Mouse (Mus musculus): ENCODE results near the gene Naa11.

DNA sequence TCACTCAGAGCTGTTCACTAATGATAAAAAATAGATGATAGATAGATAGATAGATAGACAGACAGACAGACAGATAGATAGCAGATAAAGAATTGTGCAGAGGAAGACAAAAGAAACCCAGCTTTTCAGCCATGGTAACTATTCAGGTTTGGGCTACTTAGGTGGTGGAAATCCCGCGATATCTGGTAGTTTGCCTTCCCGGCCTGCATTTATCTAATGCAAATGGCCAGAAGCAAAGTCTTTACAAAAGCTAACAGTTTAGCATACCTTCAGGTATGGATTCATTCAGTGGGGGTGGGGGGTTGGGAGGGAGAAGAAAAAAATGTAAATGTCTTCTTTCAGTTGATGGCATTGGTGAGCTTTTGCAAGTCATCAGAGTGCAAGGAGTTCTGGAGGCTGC, 48.0 kb downstream of the Naa11 start:
- TF ChIP-seq POLR2A (IDR thresholded peaks at IDR 0.05; ENCODE audit: insufficient read length, low read depth): no peak
- TF ChIP-seq MYOD1 (IDR thresholded peaks at IDR 0.05; ENCODE audit: control insufficient read depth in 1 of 3, insufficient read length in 2 of 3, low read depth in 2 of 3): no peak
- no peak for TF ChIP-seq TCF12 (IDR thresholded peaks at IDR 0.05; ENCODE audit: insufficient read depth, poor library complexity, severe bottlenecking)
- no peak for TF ChIP-seq USF1 (IDR thresholded peaks at IDR 0.05; ENCODE audit: low read depth)
- TF ChIP-seq MAX (IDR thresholded peaks at IDR 0.05; ENCODE audit: low read depth): no peak
- TF ChIP-seq SRF (IDR thresholded peaks at IDR 0.05; ENCODE audit: control insufficient read depth, insufficient read length, low read depth): no peak
- no peak for TF ChIP-seq POLR2AphosphoS2 (IDR thresholded peaks at IDR 0.05; ENCODE audit: insufficient read length, low read depth)
- TF ChIP-seq REST (IDR thresholded peaks at IDR 0.05; ENCODE audit: insufficient read depth, insufficient read length): no peak
- TF ChIP-seq CEBPB (IDR thresholded peaks at IDR 0.05; ENCODE audit: insufficient read depth, poor library complexity, severe bottlenecking): no peak
